19 mouse cellular contexts compared by ENCODE assay signal in the genomic region with DNA sequence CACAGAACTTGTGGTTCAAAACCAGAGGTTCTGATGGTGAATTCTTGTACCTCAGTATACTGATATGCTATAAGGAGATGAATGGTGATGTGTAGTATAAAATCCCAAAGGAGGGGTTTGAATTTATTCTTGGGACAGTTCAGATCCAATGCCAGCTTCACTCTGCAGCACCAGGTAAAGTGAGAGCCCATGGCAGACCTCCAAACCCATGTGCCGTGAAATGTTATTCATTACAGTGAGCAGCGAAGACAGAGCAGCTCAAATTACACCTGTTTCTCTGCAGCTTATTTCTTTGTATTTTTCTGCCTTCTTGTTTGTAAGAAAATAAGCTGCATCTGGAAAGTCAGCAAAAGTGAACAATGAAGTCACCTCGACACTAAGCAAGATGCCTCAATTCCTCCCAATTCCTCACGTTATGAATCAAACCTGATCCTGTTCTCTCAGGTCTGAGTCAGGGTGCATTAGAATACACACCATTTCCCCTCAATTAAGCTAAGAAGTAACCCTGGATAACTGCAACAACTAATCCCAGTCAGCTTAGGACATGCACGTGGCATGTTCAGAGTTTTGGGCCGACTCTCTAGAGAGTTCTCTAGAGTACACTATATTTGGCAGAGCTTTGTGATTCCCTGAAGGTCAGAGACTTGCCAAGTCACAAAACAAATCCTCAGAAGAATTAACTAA.
DNase-seq lines count a peak whose midpoint lies in the region; TF ChIP-seq lines count a peak whose summit lies in the region.
"Had no signal": no experiment of that assay in that cellular context is flagged by ENCODE, and none has a peak within 500 bp of the region (broad histone marks: within the 10 kb centered on the region; RNA-seq: fewer than 3 reads in every experiment).

No protein-coding gene starts in this region.

- no peak overlapping the region for H3K27ac ChIP-seq in thymus, adult 2 months (ENCODE audit: control insufficient read depth, insufficient read depth, low read length)
- H3K27ac ChIP-seq: hindbrain, postnatal 0 days; left cerebral cortex, adult 2 months; limb, embryonic 10.5 days; macrophage had no signal

- no peak overlapping the region for H3K4me3 ChIP-seq in thymus, adult 2 months (ENCODE audit: control insufficient read depth, insufficient read depth, low read length)
- H3K4me3 ChIP-seq: heart, embryonic 12.5 days; left cerebral cortex, adult 2 months; limb, embryonic 10.5 days had no signal

- no peaks in the 10 kb centered on the region for H3K4me1 ChIP-seq in thymus, adult 2 months (replicated peaks; ENCODE audit: control insufficient read depth, insufficient read depth, low read length)
- H3K4me1 ChIP-seq: heart, embryonic 12.5 days; limb, embryonic 10.5 days had no signal

- H3K27me3 ChIP-seq in thymus, adult 2 months (ENCODE audit: control insufficient read depth, insufficient read depth, low read length), result no peaks in the 10 kb centered on the region
- H3K27me3 ChIP-seq: heart, embryonic 12.5 days had no signal

- peak; percentile 3 for DNase-seq in retina, postnatal 1 day
- DNase-seq in retina, embryonic 14.5 days (ENCODE audit: low spot score), result no peak
- DNase-seq in kidney, adult 8-10 months, result peak; percentile 6 to 31
- peak; percentile 37 for DNase-seq in kidney, postnatal 10 days
- no peak for DNase-seq in layer of hippocampus, adult 9-10 months (ENCODE audit: low spot score)
- DNase-seq in thymus, adult 2 months, result no peak
- no peak for DNase-seq in right cerebral cortex, adult 18-20 months
- DNase-seq: adrenal gland, adult 8-10 months; cerebellum, adult 9-10 months; gastrocnemius, postnatal 10 days; heart, postnatal 10 days; layer of hippocampus, adult 9-11 months; thymus, adult 18-20 months; thymus, postnatal 4 days had no signal

- TF ChIP-seq CTCF in thymus, adult 2 months (IDR thresholded peaks at IDR 0.05; ENCODE audit: borderline replicate concordance, control insufficient read depth, extremely low read depth, insufficient read depth, low read length, poor library complexity), result no peak

- H3K36me3 ChIP-seq in thymus, adult 2 months (ENCODE audit: control insufficient read depth, insufficient read depth, low read length), result no peaks in the 10 kb centered on the region
- H3K36me3 ChIP-seq: heart, embryonic 12.5 days; limb, embryonic 10.5 days had no signal

- WGBS in thymus, adult 2 months, result 89% methylated on average over 6 of the region's 6 CpGs

- TF ChIP-seq POLR2A in thymus, adult 2 months (IDR thresholded peaks at IDR 0.05; ENCODE audit: control insufficient read depth, extremely low read depth, insufficient read depth, low read length, poor library complexity), result no peak

Comparison
In these comparisons a context has a peak if more than half of its experiments do, and no peak if none do; other contexts are left out.
1. DNase-seq: peak in retina, postnatal 1 day (single experiment), kidney, adult 8-10 months (2 of 2) and kidney, postnatal 10 days (single experiment); none in retina, embryonic 14.5 days (single experiment), layer of hippocampus, adult 9-10 months (single experiment), thymus, adult 2 months (single experiment) and right cerebral cortex, adult 18-20 months (single experiment).